ENCODE assay signal across 8 mouse cellular contexts in the genomic region with DNA sequence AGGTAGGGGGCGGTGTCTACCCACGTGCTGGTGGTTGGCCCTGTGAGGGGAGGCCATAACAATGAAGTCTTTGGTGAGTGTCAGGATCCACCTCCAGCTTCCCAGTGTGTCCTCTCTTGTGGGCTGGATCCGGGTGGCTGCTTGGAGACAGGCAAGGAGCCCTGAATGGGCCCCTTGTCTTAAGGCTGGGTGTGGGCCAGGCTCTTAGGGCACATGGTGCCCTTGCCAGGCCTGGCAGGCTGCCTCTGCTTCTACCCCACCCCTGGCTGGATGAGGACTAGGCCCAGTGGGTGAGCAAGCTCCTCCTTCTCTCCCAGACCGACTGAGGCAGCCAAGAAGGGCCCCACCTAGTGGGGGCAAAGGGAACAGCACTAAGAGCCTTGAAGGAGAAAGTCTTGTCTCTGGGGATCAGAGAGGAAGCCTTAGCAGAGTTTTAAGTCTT. TPM values are rescaled to one million over a fixed set of nuclear protein-coding genes. Genes with fewer than 3 reads are reported as not detected.
DNase-seq lines count a peak whose midpoint lies in the region; ATAC-seq lines count a peak whose summit lies in the region.

No protein-coding gene starts in this region.

- H3K9me3 ChIP-seq in embryonic facial prominence, embryonic 15.5 days (replicated peaks): no peaks in the 10 kb centered on the region
- H3K9me3 ChIP-seq in limb, embryonic 15.5 days: no peaks in the 10 kb centered on the region

- DNase-seq in A20 (ENCODE audit: low read depth, low spot score): peak; percentile 85
- DNase-seq in adrenal gland, postnatal 25 days: peak; percentile 82
- peak; percentile 82 for DNase-seq in heart, adult 8-10 months (ENCODE audit: low spot score)
- peak; percentile 96 for DNase-seq in kidney, adult 9 months
- DNase-seq in spleen, postnatal 4 days (ENCODE audit: low spot score in 2 of 2): peak; percentile 85 to 93

- peaks cover 40% of the 10 kb centered on the region for H3K4me1 ChIP-seq in embryonic facial prominence, embryonic 15.5 days
- peaks cover 39% of the 10 kb centered on the region for H3K4me1 ChIP-seq in limb, embryonic 15.5 days

- peak; percentile 81 for ATAC-seq in embryonic facial prominence, embryonic 15.5 days (ENCODE audit: insufficient number of reproducible peaks, low FRiP score, low TSS enrichment, low read depth)
- peak; percentile 79 for ATAC-seq in limb, embryonic 15.5 days (ENCODE audit: insufficient number of reproducible peaks, low FRiP score, low TSS enrichment, low read depth)
- peak; percentile 62 for ATAC-seq in monocyte, adult 5-6 weeks (replicated peaks; ENCODE audit: insufficient number of reproducible peaks, low FRiP score, low TSS enrichment, poor library complexity, severe bottlenecking)

- peaks cover 39% of the 10 kb centered on the region for H3K36me3 ChIP-seq in embryonic facial prominence, embryonic 15.5 days
- peaks cover 41% of the 10 kb centered on the region for H3K36me3 ChIP-seq in limb, embryonic 15.5 days

- no peak overlapping the region for H3K9ac ChIP-seq in embryonic facial prominence, embryonic 15.5 days
- H3K9ac ChIP-seq in limb, embryonic 15.5 days: no peak overlapping the region

- H3K27ac ChIP-seq in embryonic facial prominence, embryonic 15.5 days (replicated peaks): peak overlapping the region; percentile 68
- H3K27ac ChIP-seq in limb, embryonic 15.5 days: peak overlapping the region; percentile 74

- no peak overlapping the region for H3K4me2 ChIP-seq in embryonic facial prominence, embryonic 15.5 days (replicated peaks)
- no peak overlapping the region for H3K4me2 ChIP-seq in limb, embryonic 15.5 days

- no peak overlapping the region for H3K4me3 ChIP-seq in embryonic facial prominence, embryonic 15.5 days (replicated peaks)
- H3K4me3 ChIP-seq in limb, embryonic 15.5 days: no peak overlapping the region

- H3K27me3 ChIP-seq in embryonic facial prominence, embryonic 15.5 days: no peaks in the 10 kb centered on the region
- no peaks in the 10 kb centered on the region for H3K27me3 ChIP-seq in limb, embryonic 15.5 days

- WGBS in embryonic facial prominence, embryonic 15.5 days: 26% methylated on average over 4 of the region's 4 CpGs
- WGBS in limb, embryonic 15.5 days: 30% methylated on average over 4 of the region's 4 CpGs

RNA-seq across cellular contexts. Expression of a gene that starts 14.5 kb away (rescaled TPM):
- total RNA-seq in adrenal gland, postnatal 25 days (2021): 86.0 and 104 TPM in 2 replicates
- 167 and 175 TPM in 2 replicates for polyA plus RNA-seq in embryonic facial prominence, embryonic 15.5 days (2015; fragmentation: Nextera tagmentation; extraction: Ambion mirVana)
- total RNA-seq in heart, adult 8-10 months (2022): 100 to 1,000 TPM; 237 to 281 (median 242) TPM
- polyA plus RNA-seq in limb, embryonic 15.5 days (2015; fragmentation: Nextera tagmentation; extraction: Ambion mirVana): 169 and 197 TPM in 2 replicates
- total RNA-seq in monocyte, adult 5-6 weeks (2017): 65.2 to 107 TPM (median 70.0 TPM) in 3 replicates

RNA-seq across cellular contexts. Expression of a gene that starts 18.6 kb away (rescaled TPM):
- 3.0 and 5.6 TPM in 2 replicates for total RNA-seq in adrenal gland, postnatal 25 days (2021)
- 4.6 and 4.7 TPM in 2 replicates for polyA plus RNA-seq in embryonic facial prominence, embryonic 15.5 days (2015; fragmentation: Nextera tagmentation; extraction: Ambion mirVana)
- under 1 TPM; 0.35 to 0.89 (median 0.81) TPM for total RNA-seq in heart, adult 8-10 months (2022)
- polyA plus RNA-seq in limb, embryonic 15.5 days (2015; fragmentation: Nextera tagmentation; extraction: Ambion mirVana): 1.9 and 3.5 TPM in 2 replicates
- 0.19 to 1.2 TPM (median 0.43 TPM) in 3 replicates for total RNA-seq in monocyte, adult 5-6 weeks (2017)

RNA-seq across cellular contexts. Expression of a gene that starts 18.7 kb away (rescaled TPM):
- total RNA-seq in adrenal gland, postnatal 25 days (2021): 30.9 and 34.0 TPM in 2 replicates
- polyA plus RNA-seq in embryonic facial prominence, embryonic 15.5 days (2015; fragmentation: Nextera tagmentation; extraction: Ambion mirVana): 34.5 and 39.9 TPM in 2 replicates
- total RNA-seq in heart, adult 8-10 months (2022): 10 to 100 TPM in 1 of 4 experiments, 1 to 10 TPM in 3; 7.9 to 12.7 (median 8.6) TPM
- polyA plus RNA-seq in limb, embryonic 15.5 days (2015; fragmentation: Nextera tagmentation; extraction: Ambion mirVana): 22.2 and 27.8 TPM in 2 replicates
- total RNA-seq in monocyte, adult 5-6 weeks (2017): 8.7 to 10.8 TPM (median 9.5 TPM) in 3 replicates

RNA-seq across cellular contexts. Expression of a gene that starts 27.5 kb away (rescaled TPM):
- 58.3 and 66.5 TPM in 2 replicates for total RNA-seq in adrenal gland, postnatal 25 days (2021)
- 12.4 and 13.7 TPM in 2 replicates for polyA plus RNA-seq in embryonic facial prominence, embryonic 15.5 days (2015; fragmentation: Nextera tagmentation; extraction: Ambion mirVana)
- total RNA-seq in heart, adult 8-10 months (2022): 10 to 100 TPM; 28.9 to 34.2 (median 31.4) TPM
- 8.7 and 9.2 TPM in 2 replicates for polyA plus RNA-seq in limb, embryonic 15.5 days (2015; fragmentation: Nextera tagmentation; extraction: Ambion mirVana)
- total RNA-seq in monocyte, adult 5-6 weeks (2017): 20.7 to 27.6 TPM (median 21.5 TPM) in 3 replicates

RNA-seq across cellular contexts. Expression of a gene that starts 27.6 kb away (rescaled TPM):
- 3.6 and 5.2 TPM in 2 replicates for total RNA-seq in adrenal gland, postnatal 25 days (2021)
- polyA plus RNA-seq in embryonic facial prominence, embryonic 15.5 days (2015; fragmentation: Nextera tagmentation; extraction: Ambion mirVana): 22.4 and 26.1 TPM in 2 replicates
- total RNA-seq in heart, adult 8-10 months (2022): under 1 TPM; 0.31 to 0.57 (median 0.54) TPM
- polyA plus RNA-seq in limb, embryonic 15.5 days (2015; fragmentation: Nextera tagmentation; extraction: Ambion mirVana): 19.7 and 24.4 TPM in 2 replicates
- total RNA-seq in monocyte, adult 5-6 weeks (2017): 5.5 to 18.4 TPM (median 12.3 TPM) in 3 replicates
